Mouse (Mus musculus): ENCODE measurements around the gene Suz12.
"Not testable (repeated sequence)": the region's sequence is repeated elsewhere in the genome, so short reads cannot be mapped to it uniquely, and the experiment has no call there.

Suz12 gene

GRCm38 (mm10) chr11:79992592-79993355, at the start of gene Suz12:
TSS of gene Suz12 (plus strand) at chr11:79993106.
- DNase-seq: peak; percentile 93

- no peak for DNase-seq
Observed at GRCm38 (mm10) chr11:79943136-79943535, 49.8 kb upstream of the Suz12 start.

GRCm38 (mm10) chr11:79943601-79944000, 49.3 kb upstream of the Suz12 start:
- DNase-seq: no peak

- DNase-seq: no peak
Observed at GRCm38 (mm10) chr11:79947265-79947664, 45.6 kb upstream of the Suz12 start.

GRCm38 (mm10) chr11:79961346-79962124, 31.4 kb upstream of the Suz12 start:
- DNase-seq: peak; percentile 3

- DNase-seq: peak; percentile 99
Observed at GRCm38 (mm10) chr11:79962125-79962876, 30.6 kb upstream of the Suz12 start, which contains the start of gene Utp6. TSS of gene Utp6 (minus strand) at chr11:79962390.

GRCm38 (mm10) chr11:79962877-79963183, 30.1 kb upstream of the Suz12 start:
- no peak for DNase-seq

- no peak for DNase-seq
Observed at GRCm38 (mm10) chr11:79963212-79963974, 29.5 kb upstream of the Suz12 start.

- DNase-seq: peak; percentile 27
Observed at GRCm38 (mm10) chr11:79965896-79966295, 27.0 kb upstream of the Suz12 start.

- no peak for DNase-seq
Observed at GRCm38 (mm10) chr11:79967752-79968151, 25.2 kb upstream of the Suz12 start.

- no peak for DNase-seq
Observed at GRCm38 (mm10) chr11:79973133-79973532, 19.8 kb upstream of the Suz12 start.

GRCm38 (mm10) chr11:79973626-79974476, 19.1 kb upstream of the Suz12 start:
- peak; percentile 18 for DNase-seq

- DNase-seq: no peak
Observed at GRCm38 (mm10) chr11:79975377-79975776, 17.5 kb upstream of the Suz12 start.

- DNase-seq: no peak
Observed at GRCm38 (mm10) chr11:79976222-79976621, 16.7 kb upstream of the Suz12 start.

GRCm38 (mm10) chr11:79976645-79977044, 16.3 kb upstream of the Suz12 start:
- not testable (repeated sequence) for DNase-seq

- DNase-seq: not testable (repeated sequence)
Observed at GRCm38 (mm10) chr11:79977061-79977460, 15.8 kb upstream of the Suz12 start.

- not testable (repeated sequence) for DNase-seq
Observed at GRCm38 (mm10) chr11:79977747-79978146, 15.2 kb upstream of the Suz12 start.

- no peak for DNase-seq
Observed at GRCm38 (mm10) chr11:79986886-79987285, 6.0 kb upstream of the Suz12 start.

GRCm38 (mm10) chr11:79987896-79988295, 5.0 kb upstream of the Suz12 start:
- no peak for DNase-seq

GRCm38 (mm10) chr11:79990120-79990519, 2.8 kb upstream of the Suz12 start:
- no peak for DNase-seq

GRCm38 (mm10) chr11:79991600-79991999, 1.3 kb upstream of the Suz12 start:
- no peak for DNase-seq

All from kidney, adult 18-20 months (tissue).